Comparison of ENCODE assay signal across 7 mouse cellular contexts in genomic region chr6:85915539-85916513, GRCm38 (mm10). TPM values are rescaled to one million over a fixed set of nuclear protein-coding genes. Genes with fewer than 3 reads are reported as not detected.
DNase-seq lines count a peak whose midpoint lies in the region; ATAC-seq lines count a peak whose summit lies in the region.
"Not testable (repeated sequence)": the region's sequence is repeated elsewhere in the genome, so short reads cannot be mapped to it uniquely, and the experiment has no call there.

Nat8f1 (minus strand) TSS chr6:85915687.

- under 1% methylated on average over 61 of the region's 61 CpGs for WGBS in embryonic facial prominence, embryonic 10.5 days
- 1% methylated on average over 61 of the region's 61 CpGs for WGBS in limb, embryonic 10.5 days
- under 1% methylated on average over 39 of the region's 61 CpGs for WGBS in midbrain, embryonic 13.5 days

- H3K4me1 ChIP-seq in embryonic facial prominence, embryonic 10.5 days = peaks cover 14% of the 10 kb centered on the region
- peaks cover 13% of the 10 kb centered on the region for H3K4me1 ChIP-seq in limb, embryonic 10.5 days
- H3K4me1 ChIP-seq in midbrain, embryonic 13.5 days (replicated peaks) = peaks cover 17% of the 10 kb centered on the region

- not testable (repeated sequence) for H3K36me3 ChIP-seq in embryonic facial prominence, embryonic 10.5 days (replicated peaks); limb, embryonic 10.5 days; midbrain, embryonic 13.5 days

- H3K9ac ChIP-seq in midbrain, embryonic 13.5 days (replicated peaks) = peak within 1 kb of the TSS; percentile 69

- peak within 1 kb of the TSS; percentile 72 for H3K4me3 ChIP-seq in embryonic facial prominence, embryonic 10.5 days
- peak within 1 kb of the TSS; percentile 62 for H3K4me3 ChIP-seq in limb, embryonic 10.5 days
- peak within 1 kb of the TSS; percentile 54 for H3K4me3 ChIP-seq in midbrain, embryonic 13.5 days (replicated peaks)

- peak; percentile 91 for DNase-seq in adrenal gland, postnatal 10 days
- peak; percentile 90 for DNase-seq in embryonic facial prominence, embryonic 10.5 days (ENCODE audit: low spot score)
- peak; percentile 94 for DNase-seq in kidney, adult 11 months
- DNase-seq in limb, embryonic 10.5 days (ENCODE audit: low spot score) = peak; percentile 89
- peak; percentile 87 for DNase-seq in spleen, adult 12 weeks (ENCODE audit: low spot score)

- peak; percentile 84 for ATAC-seq in granulocyte monocyte progenitor cell, adult 5-6 weeks (replicated peaks; ENCODE audit: poor library complexity, severe bottlenecking)
- peak; percentile 98 for ATAC-seq in midbrain, embryonic 13.5 days

- not testable (repeated sequence) for H3K9me3 ChIP-seq in embryonic facial prominence, embryonic 10.5 days; limb, embryonic 10.5 days (replicated peaks); midbrain, embryonic 13.5 days

- peak within 1 kb of the TSS; percentile 90 for H3K27ac ChIP-seq in embryonic facial prominence, embryonic 10.5 days (replicated peaks)
- peak within 1 kb of the TSS; percentile 88 for H3K27ac ChIP-seq in limb, embryonic 10.5 days
- peak within 1 kb of the TSS; percentile 85 for H3K27ac ChIP-seq in midbrain, embryonic 13.5 days

- peak within 1 kb of the TSS; percentile 86 for H3K4me2 ChIP-seq in midbrain, embryonic 13.5 days (replicated peaks)

- not testable (repeated sequence) for H3K27me3 ChIP-seq in embryonic facial prominence, embryonic 10.5 days (replicated peaks; ENCODE audit: low read depth, poor library complexity, severe bottlenecking); limb, embryonic 10.5 days (ENCODE audit: low read depth, poor library complexity, severe bottlenecking); midbrain, embryonic 13.5 days

RNA-seq across cellular contexts. Expression of gene Nat8f1, which starts in this region (rescaled TPM):
- total RNA-seq in adrenal gland, postnatal 10 days (2021) = 10 to 100 TPM; 21.7 to 24.6 TPM
- polyA plus RNA-seq in embryonic facial prominence, embryonic 10.5 days (2016; fragmentation: Nextera tagmentation; extraction: Ambion mirVana) = 3.8 and 5.5 TPM in 2 replicates
- total RNA-seq in granulocyte monocyte progenitor cell, adult 5-6 weeks (2014; fragmentation: Nextera tagmentation) = 6.9 and 10.4 TPM in 2 replicates
- total RNA-seq in granulocyte monocyte progenitor cell, adult 5-6 weeks (2017) = 3.4 and 3.7 TPM in 2 replicates
- polyA plus RNA-seq in limb, embryonic 10.5 days (2016; fragmentation: Nextera tagmentation; extraction: Ambion mirVana) = 3.2 and 5.2 TPM in 2 replicates
- polyA plus RNA-seq in midbrain, embryonic 13.5 days (2015; fragmentation: Nextera tagmentation; extraction: Ambion mirVana) = 14.0 and 15.7 TPM in 2 replicates

Comparison
In these comparisons a context has a peak if more than half of its experiments do, and no peak if none do; other contexts are left out.
1. Peak in every context shown above with its lines: DNase-seq, ATAC-seq, H3K4me3 ChIP-seq and H3K27ac ChIP-seq.